Mouse (Mus musculus): Measurements from ENCODE around the gene Setd5.

GRCm38 (mm10) chr6:113109956-113110355 lies 32.8 kb downstream of the Setd5 start:
- TF ChIP-seq CTCF (IDR thresholded peaks at IDR 0.05; ENCODE audit: borderline replicate concordance, extremely low read depth, insufficient read depth, insufficient read length) (no peak), POLR2A (IDR thresholded peaks at IDR 0.05; ENCODE audit: borderline replicate concordance, extremely low read depth, insufficient read depth, insufficient read length, poor library complexity, severe bottlenecking) (no peak)

Measured in brain, embryonic 14.5 days (tissue).